Mouse (Mus musculus) ES-E14 (cell line): ENCODE measurements around the gene Creg2.

ENCODE experiments used
- HCFC1 ChIP-seq: IDR thresholded peaks from 2 replicates; pipeline ENCODE4 v1.6.1; 2012; ENCODE audit warnings: low read length, inconsistent platforms, borderline replicate concordance; ENCODE audit not compliant: insufficient read depth
- MAFK ChIP-seq: IDR thresholded peaks from 2 replicates; pipeline ENCODE4 v1.6.1; 2014; ENCODE audit warnings: mild to moderate bottlenecking, low read depth, low read length, inconsistent platforms; ENCODE audit not compliant: insufficient read depth

DNA sequence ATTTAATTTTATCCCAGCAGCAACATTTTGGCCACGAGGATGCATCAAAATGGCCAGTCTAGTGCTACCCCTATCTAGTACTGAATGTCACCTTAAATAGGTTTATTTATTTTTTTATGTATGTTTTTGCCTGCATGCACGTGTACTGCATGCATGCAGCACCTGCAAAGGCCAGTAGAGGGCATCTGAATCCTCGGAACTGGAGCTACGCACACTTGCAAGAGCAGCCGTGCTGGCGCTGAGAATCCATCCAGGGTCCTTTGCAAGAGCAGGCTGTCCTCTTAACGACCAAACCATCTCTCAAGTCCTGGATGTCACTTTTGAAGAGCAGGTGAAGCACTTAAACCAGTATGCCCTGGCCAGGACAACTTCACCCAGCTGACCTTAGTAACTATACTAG lies 9.6 kb downstream of the Creg2 start:
- TF ChIP-seq HCFC1: no peak
- TF ChIP-seq MAFK: no peak
